In genomic region chr10:33865994-33866393, GRCm38 (mm10) we compare ENCODE assay signal across 26 mouse cellular contexts. TPM values are rescaled to one million over a fixed set of nuclear protein-coding genes. Genes with fewer than 3 reads are reported as not detected.
DNase-seq lines count a peak whose midpoint lies in the region; ATAC-seq and TF ChIP-seq lines count a peak whose summit lies in the region.
"Had no signal": no experiment of that assay in that cellular context is flagged by ENCODE, and none has a peak within 500 bp of the region (broad histone marks: within the 10 kb centered on the region; RNA-seq: fewer than 3 reads in every experiment).

No protein-coding gene starts in this region.

- H3K4me1 ChIP-seq in liver, embryonic 15.5 days (replicated peaks): no peaks in the 10 kb centered on the region
- no peaks in the 10 kb centered on the region for H3K4me1 ChIP-seq in liver, embryonic 12.5 days
- no peaks in the 10 kb centered on the region for H3K4me1 ChIP-seq in stomach, embryonic 15.5 days
- no peaks in the 10 kb centered on the region for H3K4me1 ChIP-seq in stomach, postnatal 0 days (replicated peaks; ENCODE audit: control insufficient read depth, insufficient read depth)
- H3K4me1 ChIP-seq: embryonic facial prominence, embryonic 10.5 days; embryonic facial prominence, embryonic 12.5 days; forebrain, embryonic 13.5 days; forebrain, embryonic 15.5 days had no signal

- no peak overlapping the region for H3K9ac ChIP-seq in liver, embryonic 15.5 days
- H3K9ac ChIP-seq in liver, embryonic 12.5 days: no peak overlapping the region
- no peak overlapping the region for H3K9ac ChIP-seq in stomach, embryonic 15.5 days
- no peak overlapping the region for H3K9ac ChIP-seq in stomach, postnatal 0 days (ENCODE audit: low read length)
- H3K9ac ChIP-seq: embryonic facial prominence, embryonic 12.5 days; forebrain, embryonic 13.5 days; forebrain, embryonic 15.5 days had no signal

- no peaks in the 10 kb centered on the region for H3K36me3 ChIP-seq in liver, embryonic 15.5 days (replicated peaks)
- no peaks in the 10 kb centered on the region for H3K36me3 ChIP-seq in liver, embryonic 12.5 days
- no peaks in the 10 kb centered on the region for H3K36me3 ChIP-seq in stomach, embryonic 15.5 days
- H3K36me3 ChIP-seq in stomach, postnatal 0 days (ENCODE audit: control insufficient read depth, insufficient read depth, low read length): no peaks in the 10 kb centered on the region
- H3K36me3 ChIP-seq: embryonic facial prominence, embryonic 10.5 days; embryonic facial prominence, embryonic 12.5 days; forebrain, embryonic 15.5 days; G1E had no signal

- no peaks in the 10 kb centered on the region for H3K9me3 ChIP-seq in liver, embryonic 15.5 days (replicated peaks)
- H3K9me3 ChIP-seq in liver, embryonic 12.5 days (replicated peaks): no peaks in the 10 kb centered on the region
- H3K9me3 ChIP-seq in stomach, embryonic 15.5 days: no peaks in the 10 kb centered on the region
- no peaks in the 10 kb centered on the region for H3K9me3 ChIP-seq in stomach, postnatal 0 days (ENCODE audit: control insufficient read depth, low read length)
- H3K9me3 ChIP-seq: embryonic facial prominence, embryonic 10.5 days; embryonic facial prominence, embryonic 12.5 days; forebrain, embryonic 13.5 days; forebrain, embryonic 15.5 days had no signal

- H3K4me3 ChIP-seq in liver, embryonic 15.5 days (replicated peaks): no peak overlapping the region
- no peak overlapping the region for H3K4me3 ChIP-seq in liver, embryonic 12.5 days
- no peak overlapping the region for H3K4me3 ChIP-seq in stomach, embryonic 15.5 days (replicated peaks)
- no peak overlapping the region for H3K4me3 ChIP-seq in stomach, postnatal 0 days (ENCODE audit: low read depth, low read length)
- H3K4me3 ChIP-seq: embryonic facial prominence, embryonic 10.5 days; embryonic facial prominence, embryonic 12.5 days; forebrain, embryonic 13.5 days; forebrain, embryonic 15.5 days had no signal

- H3K4me2 ChIP-seq in liver, embryonic 15.5 days: no peak overlapping the region
- H3K4me2 ChIP-seq in liver, embryonic 12.5 days: no peak overlapping the region
- H3K4me2 ChIP-seq in stomach, embryonic 15.5 days: no peak overlapping the region
- H3K4me2 ChIP-seq in stomach, postnatal 0 days (replicated peaks; ENCODE audit: low read depth): no peak overlapping the region
- H3K4me2 ChIP-seq: embryonic facial prominence, embryonic 12.5 days; forebrain, embryonic 13.5 days; forebrain, embryonic 15.5 days had no signal

- H3K27ac ChIP-seq in liver, embryonic 15.5 days (replicated peaks): no peak overlapping the region
- H3K27ac ChIP-seq in liver, embryonic 12.5 days: no peak overlapping the region
- H3K27ac ChIP-seq in stomach, embryonic 15.5 days: no peak overlapping the region
- H3K27ac ChIP-seq in stomach, postnatal 0 days (replicated peaks): no peak overlapping the region
- H3K27ac ChIP-seq: embryonic facial prominence, embryonic 10.5 days; embryonic facial prominence, embryonic 12.5 days; forebrain, embryonic 13.5 days; forebrain, embryonic 15.5 days had no signal

- H3K27me3 ChIP-seq in liver, embryonic 15.5 days: no peaks in the 10 kb centered on the region
- H3K27me3 ChIP-seq in liver, embryonic 12.5 days (replicated peaks): no peaks in the 10 kb centered on the region
- H3K27me3 ChIP-seq in stomach, embryonic 15.5 days (replicated peaks): no peaks in the 10 kb centered on the region
- H3K27me3 ChIP-seq in stomach, postnatal 0 days (ENCODE audit: control insufficient read depth, insufficient read depth, low read length): no peaks in the 10 kb centered on the region
- H3K27me3 ChIP-seq: CH12.LX; embryonic facial prominence, embryonic 12.5 days; forebrain, embryonic 13.5 days; forebrain, embryonic 15.5 days had no signal

- WGBS in liver, embryonic 15.5 days (ENCODE audit: insufficient replicate concordance): 43% methylated on average over 2 of the region's 2 CpGs
- 49% methylated on average over 2 of the region's 2 CpGs for WGBS in liver, embryonic 12.5 days (ENCODE audit: insufficient replicate concordance)
- 55% methylated on average over 2 of the region's 2 CpGs for WGBS in stomach, embryonic 15.5 days
- WGBS in stomach, postnatal 0 days: 45% methylated on average over 2 of the region's 2 CpGs

- 0 out of 2 replicates have a peak, but pooled peaks have one; percentile 40 for ATAC-seq in liver, embryonic 15.5 days (ENCODE audit: insufficient read depth)
- no peak for ATAC-seq in liver, embryonic 12.5 days
- peak; percentile 18; the same call in 1 of the 2 replicates for ATAC-seq in stomach, embryonic 15.5 days (ENCODE audit: insufficient read depth, low FRiP score, low read depth)
- ATAC-seq in stomach, postnatal 0 days (ENCODE audit: low FRiP score, low TSS enrichment): no peak
- ATAC-seq: activated CD4-positive, CD25-positive, alpha-beta regulatory T cell, adult 4 months; CD4-positive, CD25-positive, alpha-beta regulatory T cell, adult 4 months; forebrain, embryonic 13.5 days; forebrain, embryonic 15.5 days; Patski had no signal

- DNase-seq in kidney, adult 9 months: peak; percentile 13
- no peak for DNase-seq in kidney, postnatal 10 days
- DNase-seq in stomach, postnatal 0 days (ENCODE audit: low spot score): no peak
- DNase-seq: adrenal gland, adult 8-10 months; adrenal gland, postnatal 14 days; adrenal gland, postnatal 36 days; B cell, adult 2 months; cerebellum, adult 11-12 months; cerebellum, adult 2 months; cerebellum, adult 9-10 months; cerebellum, postnatal 10 days; cerebellum, postnatal 25 days had no signal

- TF ChIP-seq CTCF in stomach, postnatal 0 days (IDR thresholded peaks at IDR 0.05; ENCODE audit: low read depth): no peak

- TF ChIP-seq EP300 in stomach, postnatal 0 days (optimal IDR thresholded peaks at IDR 0.05): no peak

RNA-seq across cellular contexts. Expression of gene Sult3a1, which starts 8.5 kb away (rescaled TPM):
- polyA plus RNA-seq in liver, embryonic 15.5 days (2015; fragmentation: Nextera tagmentation; extraction: Ambion mirVana): not detected in 2 replicates
- not detected in 2 replicates for polyA plus RNA-seq in liver, embryonic 12.5 days (2016; fragmentation: Nextera tagmentation; extraction: Ambion mirVana)
- not detected in 2 replicates for polyA plus RNA-seq in stomach, embryonic 15.5 days (2015; fragmentation: Nextera tagmentation; extraction: Ambion mirVana)
- polyA plus RNA-seq in stomach, postnatal 0 days (2015; fragmentation: Nextera tagmentation; extraction: Ambion mirVana): not detected in 2 replicates
- polyA plus RNA-seq: activated CD4-positive, CD25-positive, alpha-beta regulatory T cell, adult 4 months; CD4-positive, CD25-positive, alpha-beta regulatory T cell, adult 4 months; cerebellum, adult 2 months; embryonic facial prominence, embryonic 10.5 days; embryonic facial prominence, embryonic 12.5 days; embryonic facial prominence, embryonic 14.5 days; forebrain, embryonic 11.5 days; forebrain, embryonic 13.5 days; forebrain, embryonic 15.5 days; G1E; Patski had no signal

RNA-seq across cellular contexts. Expression of gene Rsph4a, which starts 38.9 kb away (rescaled TPM):
- polyA plus RNA-seq in liver, embryonic 15.5 days (2015; fragmentation: Nextera tagmentation; extraction: Ambion mirVana): not detected in 2 replicates
- not detected in 2 replicates for polyA plus RNA-seq in liver, embryonic 12.5 days (2016; fragmentation: Nextera tagmentation; extraction: Ambion mirVana)
- 0.04 and 0.13 TPM in 2 replicates for polyA plus RNA-seq in stomach, embryonic 15.5 days (2015; fragmentation: Nextera tagmentation; extraction: Ambion mirVana)
- polyA plus RNA-seq in stomach, postnatal 0 days (2015; fragmentation: Nextera tagmentation; extraction: Ambion mirVana): 0.12 TPM in 1 of 2 replicates, not detected in the other
- polyA plus RNA-seq: activated CD4-positive, CD25-positive, alpha-beta regulatory T cell, adult 4 months; embryonic facial prominence, embryonic 12.5 days; G1E had no signal

Comparison
In these comparisons a context has a peak if more than half of its experiments do, and no peak if none do; other contexts are left out.
1. ATAC-seq: peak in liver, embryonic 15.5 days (single experiment) and stomach, embryonic 15.5 days (single experiment); none in liver, embryonic 12.5 days (single experiment) and stomach, postnatal 0 days (single experiment).